Mouse (Mus musculus) testis, adult 2 months (tissue): ENCODE data around the gene Bik.

ENCODE experiments used
- CTCF ChIP-seq: fragments of 200-500 bp; IDR thresholded peaks from 2 replicates; pipeline ENCODE4 v1.5.1; 2012; ENCODE audit warnings: low read depth, mild to moderate bottlenecking, inconsistent platforms, low read length, moderate library complexity; ENCODE audit not compliant: control insufficient read depth, insufficient read depth, insufficient replicate concordance
- POLR2A ChIP-seq: fragments of 200-500 bp; IDR thresholded peaks from 2 replicates; pipeline ENCODE4 v1.6.1; 2012; ENCODE audit warnings: low read depth, mild to moderate bottlenecking, inconsistent platforms, low read length, moderate library complexity; ENCODE audit not compliant: control insufficient read depth

DNA sequence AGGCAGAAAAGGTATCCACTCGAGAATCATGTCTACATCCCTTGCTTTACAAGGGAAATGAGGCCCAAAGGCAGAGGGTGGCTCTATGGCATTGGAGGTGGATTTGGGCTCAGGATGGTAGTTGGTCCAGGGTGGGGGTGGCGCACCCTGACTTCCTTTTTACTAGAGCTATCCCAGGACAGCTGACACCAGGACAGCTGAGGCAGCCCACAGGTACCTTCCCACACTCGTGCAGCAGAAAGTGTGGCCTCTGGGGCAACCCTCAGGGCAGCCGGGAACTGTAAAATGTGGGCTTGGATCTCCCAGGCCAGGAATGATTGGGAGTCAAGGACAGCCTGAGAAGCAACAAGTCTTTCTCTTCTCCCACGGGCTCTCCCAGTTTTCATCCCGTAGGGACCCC, 65.1 kb downstream of the Bik start:
- TF ChIP-seq CTCF, result no peak
- TF ChIP-seq POLR2A, result no peak
